Mouse (Mus musculus): ENCODE results near the gene Dgkb.

GRCm38 (mm10) chr12:38436131-38436436 lies 618.6 kb downstream of the Dgkb start:
- TF ChIP-seq CTCF (IDR thresholded peaks at IDR 0.05; ENCODE audit: low read depth) (no peak), EP300 (optimal IDR thresholded peaks at IDR 0.05) (no peak)

Data from stomach, postnatal 0 days (tissue).